Mouse (Mus musculus) megakaryocyte progenitor cell, adult 5-6 weeks (primary cell): Measurements from ENCODE around the gene Tmem255b. TPM values are rescaled to one million over a fixed set of nuclear protein-coding genes. Genes with fewer than 3 reads are reported as not detected.
A peak's percentile ranks its signal among the peaks of the same experiment; 100 is the strongest.

Source experiments
- ATAC-seq: replicated peaks from 2 replicates; pipeline ENCODE4 v1.8.0; 2016; ENCODE audit warnings: mild to moderate bottlenecking, moderate TSS enrichment, inconsistent platforms; ENCODE audit not compliant: poor library complexity
- total RNA-seq, 2 experiments: library from RNA; stranded (forward) in 1 of 2; stranded (reverse) in 1 of 2; fragments of 157-497, 149-512 nt in 1 of 2; fragments of 200-1000 nt in 1 of 2; gene quantifications; 2 replicates each; pipeline versions ENCODE4 v1.2.3 to v1.2.4; 2015 to 2017

Gene Tmem255b
- total RNA-seq, 2 experiments from 2014 or later: not detected

GRCm38 (mm10) chr8:13489986-13490910, 55.3 kb downstream of the Tmem255b start:
- ATAC-seq: no peak

GRCm38 (mm10) chr8:13491491-13492010, 56.6 kb downstream of the Tmem255b start:
- no peak for ATAC-seq

GRCm38 (mm10) chr8:13492198-13492995, 57.4 kb downstream of the Tmem255b start:
- 0 out of 2 replicates have a peak, but pooled peaks have one; percentile 17 for ATAC-seq

- ATAC-seq: no peak
Observed at GRCm38 (mm10) chr8:13493011-13493410, 58.0 kb downstream of the Tmem255b start.

GRCm38 (mm10) chr8:13493858-13494631, 59.1 kb downstream of the Tmem255b start, which contains the start of gene Gas6:
Gas6 (minus strand) TSS chr8:13494490.
- ATAC-seq: peak; percentile 73

GRCm38 (mm10) chr8:13501221-13501620, 66.2 kb downstream of the Tmem255b start:
- ATAC-seq: no peak

- peak; percentile 49 for ATAC-seq
Observed at GRCm38 (mm10) chr8:13503936-13504606, 69.1 kb downstream of the Tmem255b start.

- no peak for ATAC-seq
Observed at GRCm38 (mm10) chr8:13504894-13505674, 70.1 kb downstream of the Tmem255b start.

- ATAC-seq: peak; percentile 81
Observed at GRCm38 (mm10) chr8:13506849-13507248, 71.9 kb downstream of the Tmem255b start.

- no peak for ATAC-seq
Observed at GRCm38 (mm10) chr8:13507284-13507937, 72.4 kb downstream of the Tmem255b start.

GRCm38 (mm10) chr8:13512016-13512415, 77.0 kb downstream of the Tmem255b start:
- ATAC-seq: no peak

GRCm38 (mm10) chr8:13512677-13513076, 77.7 kb downstream of the Tmem255b start:
- no peak for ATAC-seq

- ATAC-seq: no peak
Observed at GRCm38 (mm10) chr8:13513556-13514370, 78.8 kb downstream of the Tmem255b start.

- peak; percentile 87 for ATAC-seq
Observed at GRCm38 (mm10) chr8:13516011-13516442, 81.0 kb downstream of the Tmem255b start.

GRCm38 (mm10) chr8:13516728-13517127, 81.7 kb downstream of the Tmem255b start:
- no peak for ATAC-seq

GRCm38 (mm10) chr8:13517284-13517781, 82.3 kb downstream of the Tmem255b start:
- no peak for ATAC-seq
